Mouse (Mus musculus) lung, embryonic 14.5 days (tissue): ENCODE data around the gene Glycam1. TPM values are rescaled to one million over a fixed set of nuclear protein-coding genes. Genes with fewer than 3 reads are reported as not detected.
A peak's percentile ranks its signal among the peaks of the same experiment; 100 is the strongest.

Experiments
- ATAC-seq: fragments of 200-750 bp; cut with Nextera tagmentation; 2 replicates; pipeline ENCODE4 v1.8.0; 2017; ENCODE audit warnings: mild to moderate bottlenecking, moderate TSS enrichment, moderate library complexity; ENCODE audit not compliant: insufficient read depth
- DNase-seq: peaks from one replicate; pipeline ENCODE4 v3.0.0-alpha.2; 2015
- H3K27ac ChIP-seq: fragments of 300-500 bp; sonication (generic); 2 replicates; pipeline ENCODE4 v1.5.1; 2014; ENCODE audit warnings: low read depth, mild to moderate bottlenecking, moderate library complexity
- H3K27me3 ChIP-seq: fragments of 300-500 bp; sonication (generic); 2 replicates; pipeline ENCODE4 v1.6.1; 2014; ENCODE audit warnings: low read length, control low read depth; ENCODE audit not compliant: insufficient read depth
- H3K36me3 ChIP-seq: fragments of 300-500 bp; sonication (generic); 2 replicates; pipeline ENCODE4 v1.6.1; 2014; ENCODE audit warnings: control low read depth; ENCODE audit not compliant: insufficient read depth
- H3K4me1 ChIP-seq: fragments of 300-500 bp; sonication (generic); 2 replicates; pipeline ENCODE4 v1.6.1; 2014; ENCODE audit warnings: antibody characterized with exemption, control low read depth; ENCODE audit not compliant: insufficient read depth
- H3K4me2 ChIP-seq: fragments of 300-500 bp; sonication (generic); 2 replicates; pipeline ENCODE4 v1.6.1; 2014; ENCODE audit warnings: mild to moderate bottlenecking
- H3K4me3 ChIP-seq: fragments of 300-500 bp; sonication (generic); 2 replicates; pipeline ENCODE4 v1.5.1; 2014; ENCODE audit warnings: low read depth, low read length
- H3K9ac ChIP-seq: fragments of 300-500 bp; sonication (generic); 2 replicates; pipeline ENCODE4 v1.6.1; 2014
- H3K9me3 ChIP-seq: fragments of 300-500 bp; sonication (generic); 2 replicates; pipeline ENCODE4 v1.6.1; 2016; ENCODE audit warnings: low read depth, low read length, control low read depth
- CTCF ChIP-seq: IDR thresholded peaks from 2 replicates; pipeline ENCODE4 v1.5.1; 2016; ENCODE audit warnings: antibody characterized with exemption, low read depth
- WGBS: fragments of 180-500 bp; shearing (Covaris S2); extraction: QIAGEN DNeasy Blood & Tissue Kit; methylation state at CpG from one replicate; pipeline ENCODE4 v1.1.7; 2014; 5-methylcytosine and 5-hydroxymethylcytosine counted together
- polyA plus RNA-seq: library from polyadenylated mRNA; unstranded; fragments of >200 nt; fragmentation: Nextera tagmentation; extraction: Ambion mirVana; gene quantifications from 2 replicates; pipeline ENCODE4 v1.2.1, GENCODE M21; 2014

The Glycam1 gene
- polyA plus RNA-seq, 1 experiment from 2014 or later: not detected

DNA sequence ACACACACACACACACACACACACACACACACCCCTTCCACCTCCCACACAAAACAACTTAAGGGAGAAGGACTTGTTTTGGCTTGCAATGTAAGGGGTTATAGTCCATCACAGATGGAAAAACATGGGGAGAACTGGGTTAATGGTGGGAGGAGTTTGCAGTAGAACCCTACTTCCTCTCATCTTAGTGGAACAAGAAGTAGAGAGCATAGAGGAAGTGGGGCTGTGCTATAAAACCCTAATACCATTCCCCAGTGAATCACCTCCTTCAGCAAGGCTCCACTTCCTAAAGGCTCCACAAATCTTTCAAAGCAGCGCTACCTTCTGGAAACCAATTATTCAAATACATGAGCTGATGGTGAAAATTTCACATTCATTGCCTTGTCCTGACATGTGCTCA is 15.4 kb downstream of the Glycam1 start:
- no peak for TF ChIP-seq CTCF
- no peaks in the 10 kb centered on the region for H3K4me1 ChIP-seq
- H3K27me3 ChIP-seq: no peaks in the 10 kb centered on the region
- H3K36me3 ChIP-seq: no peaks in the 10 kb centered on the region
- no peaks in the 10 kb centered on the region for H3K9me3 ChIP-seq
- 91% methylated on average over 1 of the region's 1 CpGs for WGBS
- no peak for DNase-seq
- no peak overlapping the region for H3K4me2 ChIP-seq
- H3K4me3 ChIP-seq: no peak overlapping the region
- no peak overlapping the region for H3K27ac ChIP-seq
- H3K9ac ChIP-seq: no peak overlapping the region
- ATAC-seq: no peak

DNA sequence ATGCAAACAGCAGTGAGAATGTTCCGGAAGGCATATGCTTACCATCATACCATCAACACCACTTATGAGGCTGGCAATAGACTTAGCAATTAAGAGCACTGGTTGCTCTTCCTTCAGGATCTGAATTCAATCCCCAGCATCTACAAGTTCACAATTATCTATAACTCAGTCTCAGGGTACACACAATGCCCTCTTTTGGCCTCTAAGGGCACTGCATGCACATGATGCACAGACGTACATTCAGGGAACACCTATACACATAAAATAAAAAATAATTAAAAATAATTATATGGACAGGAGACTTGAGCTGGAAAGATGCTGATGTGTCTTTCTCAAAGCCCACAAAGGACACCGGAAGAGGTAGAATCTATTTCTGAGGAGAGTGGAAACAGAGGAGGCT is 16.9 kb downstream of the Glycam1 start:
- Histone ChIP-seq H3K27me3 (no peaks in the 10 kb centered on the region), H3K9ac (no peak overlapping the region)

DNA sequence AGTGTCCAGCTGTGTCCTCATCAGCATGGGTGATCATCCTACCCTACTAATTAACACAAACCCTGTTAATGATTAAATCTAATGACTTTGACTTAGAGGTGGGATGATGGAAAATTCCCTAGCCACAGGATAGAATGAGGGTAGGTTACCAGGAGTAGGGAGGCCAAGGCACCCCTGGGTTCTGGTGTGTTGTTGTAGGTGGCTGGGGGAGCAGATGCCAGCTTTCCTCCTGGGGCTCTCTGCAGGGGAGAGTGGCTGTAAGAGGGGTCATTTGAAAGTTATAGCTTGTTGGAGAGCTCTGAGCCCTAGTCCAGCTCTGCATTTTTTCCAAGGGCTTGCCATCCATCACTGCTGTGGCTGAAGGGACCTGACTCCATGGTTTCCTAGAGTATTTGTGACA is 22.4 kb downstream of the Glycam1 start:
- no peak for DNase-seq
- no peaks in the 10 kb centered on the region for H3K9me3 ChIP-seq
- no peak overlapping the region for H3K4me2 ChIP-seq
- H3K4me3 ChIP-seq: no peak overlapping the region
- no peak overlapping the region for H3K27ac ChIP-seq
- H3K4me1 ChIP-seq: no peaks in the 10 kb centered on the region
- no peak for ATAC-seq
- no peaks in the 10 kb centered on the region for H3K36me3 ChIP-seq
- TF ChIP-seq CTCF: no peak
- peaks cover under 1% of the 10 kb centered on the region; the same call in 1 of the 2 replicates for H3K27me3 ChIP-seq
- H3K9ac ChIP-seq: no peak overlapping the region

More for the DNA sequence above, 16.9 kb downstream of the Glycam1 start:
- H3K4me3 ChIP-seq: no peak overlapping the region
- no peak for DNase-seq
- TF ChIP-seq CTCF: peak; percentile 23; the same call in 1 of the 2 replicates
- H3K9me3 ChIP-seq: no peaks in the 10 kb centered on the region
- no peak overlapping the region for H3K4me2 ChIP-seq
- H3K36me3 ChIP-seq: no peaks in the 10 kb centered on the region
- H3K4me1 ChIP-seq: no peaks in the 10 kb centered on the region
- H3K27ac ChIP-seq: no peak overlapping the region
- 71% methylated on average over 3 of the region's 3 CpGs for WGBS
- ATAC-seq: no peak

DNA sequence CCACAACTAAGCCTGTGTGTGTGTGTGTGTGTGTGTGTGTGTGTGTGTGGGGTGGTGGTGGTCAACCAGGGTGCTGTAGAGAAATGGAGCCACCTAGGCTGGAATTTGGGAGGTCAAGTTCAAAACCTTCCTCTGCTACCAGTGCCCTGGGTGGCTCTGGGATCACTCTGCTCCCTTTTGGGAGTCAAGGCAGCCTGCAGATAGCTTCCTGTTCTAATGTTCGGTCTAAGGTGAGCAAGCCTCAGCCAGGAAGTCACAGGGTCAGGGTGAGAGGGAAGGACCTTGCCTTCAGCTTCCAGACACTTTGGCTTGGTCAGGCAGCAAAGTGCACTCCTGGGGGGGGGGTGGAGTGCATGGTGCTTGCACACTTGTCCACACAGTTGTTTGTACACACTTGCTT is 24.2 kb downstream of the Glycam1 start:
- WGBS: 64% methylated on average over 1 of the region's 1 CpGs
- TF ChIP-seq CTCF: no peak
- Histone ChIP-seq H3K4me2 (no peak overlapping the region), H3K27me3 (peaks cover 11% of the 10 kb centered on the region), H3K9ac (no peak overlapping the region), H3K4me3 (no peak overlapping the region), H3K4me1 (no peaks in the 10 kb centered on the region), H3K9me3 (no peaks in the 10 kb centered on the region), H3K36me3 (no peaks in the 10 kb centered on the region), H3K27ac (no peak overlapping the region)
- ATAC-seq: no peak
- DNase-seq: no peak

DNA sequence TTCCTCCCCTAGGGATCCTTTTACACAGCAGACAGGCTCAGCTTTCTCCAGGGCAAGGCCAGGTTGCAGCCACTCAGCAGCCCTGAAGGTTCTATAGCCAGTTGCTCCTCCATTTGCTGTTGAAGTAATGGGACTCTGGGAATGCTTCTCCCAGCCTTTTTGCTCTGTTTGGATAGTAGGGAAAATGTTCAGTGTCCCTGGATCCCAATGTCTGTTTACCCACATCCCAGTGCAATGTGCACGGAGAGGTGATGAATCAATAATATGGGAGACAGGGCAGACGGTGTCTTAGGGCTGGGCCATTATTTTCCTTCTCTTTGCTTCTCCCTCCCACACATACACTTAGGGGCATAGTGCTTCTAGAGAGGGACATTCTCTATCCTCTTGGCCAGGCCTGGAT is 25.6 kb downstream of the Glycam1 start:
- H3K4me1 ChIP-seq: no peaks in the 10 kb centered on the region
- H3K9ac ChIP-seq: no peak overlapping the region
- no peak overlapping the region for H3K4me3 ChIP-seq
- no peaks in the 10 kb centered on the region for H3K9me3 ChIP-seq
- TF ChIP-seq CTCF: no peak
- 47% methylated on average over 2 of the region's 2 CpGs for WGBS
- no peak overlapping the region for H3K4me2 ChIP-seq
- ATAC-seq: no peak
- H3K27ac ChIP-seq: no peak overlapping the region
- H3K36me3 ChIP-seq: no peaks in the 10 kb centered on the region
- H3K27me3 ChIP-seq: peaks cover 11% of the 10 kb centered on the region
- no peak for DNase-seq

DNA sequence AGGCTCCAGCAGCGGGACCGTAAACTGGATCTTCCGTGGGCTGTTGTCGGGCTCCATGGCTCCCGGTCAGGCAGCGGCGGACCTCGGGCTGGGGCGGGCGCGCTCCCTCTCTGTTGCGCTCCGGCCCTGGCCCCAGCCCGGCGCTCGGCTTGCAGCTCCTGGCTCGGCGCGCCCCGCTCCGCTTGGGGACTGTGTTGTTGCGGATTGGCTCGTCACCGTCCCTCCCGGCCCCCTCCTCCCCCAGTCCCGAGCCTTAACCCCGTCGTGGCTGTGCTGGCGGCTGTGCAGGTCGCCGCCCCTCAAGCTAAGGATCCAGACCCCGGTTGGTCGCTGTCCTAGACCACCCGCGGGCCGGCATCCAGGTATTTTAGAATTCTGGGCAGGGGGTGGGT is 27.1 kb downstream of the Glycam1 start, which contains the start of gene Ppp1r1a:
Gene Ppp1r1a, minus strand, starts transcription at position 182 of the 392 bp plus-strand sequence.
- TF ChIP-seq CTCF: no peak
- H3K27ac ChIP-seq: no peak within 1 kb of the TSS; the same call in 1 of the 2 replicates
- H3K9me3 ChIP-seq: no peaks in the 10 kb centered on the region
- no peaks in the 10 kb centered on the region for H3K4me1 ChIP-seq
- WGBS: under 1% methylated on average over 36 of the region's 36 CpGs
- ATAC-seq: peak; percentile 93
- no peaks in the 10 kb centered on the region for H3K36me3 ChIP-seq
- peak within 1 kb of the TSS; percentile 60 for H3K4me3 ChIP-seq
- DNase-seq: peak; percentile 76
- peak within 1 kb of the TSS; percentile 96 for H3K4me2 ChIP-seq
- H3K9ac ChIP-seq: peak within 1 kb of the TSS; percentile 60
- H3K27me3 ChIP-seq: peaks cover 11% of the 10 kb centered on the region

DNA sequence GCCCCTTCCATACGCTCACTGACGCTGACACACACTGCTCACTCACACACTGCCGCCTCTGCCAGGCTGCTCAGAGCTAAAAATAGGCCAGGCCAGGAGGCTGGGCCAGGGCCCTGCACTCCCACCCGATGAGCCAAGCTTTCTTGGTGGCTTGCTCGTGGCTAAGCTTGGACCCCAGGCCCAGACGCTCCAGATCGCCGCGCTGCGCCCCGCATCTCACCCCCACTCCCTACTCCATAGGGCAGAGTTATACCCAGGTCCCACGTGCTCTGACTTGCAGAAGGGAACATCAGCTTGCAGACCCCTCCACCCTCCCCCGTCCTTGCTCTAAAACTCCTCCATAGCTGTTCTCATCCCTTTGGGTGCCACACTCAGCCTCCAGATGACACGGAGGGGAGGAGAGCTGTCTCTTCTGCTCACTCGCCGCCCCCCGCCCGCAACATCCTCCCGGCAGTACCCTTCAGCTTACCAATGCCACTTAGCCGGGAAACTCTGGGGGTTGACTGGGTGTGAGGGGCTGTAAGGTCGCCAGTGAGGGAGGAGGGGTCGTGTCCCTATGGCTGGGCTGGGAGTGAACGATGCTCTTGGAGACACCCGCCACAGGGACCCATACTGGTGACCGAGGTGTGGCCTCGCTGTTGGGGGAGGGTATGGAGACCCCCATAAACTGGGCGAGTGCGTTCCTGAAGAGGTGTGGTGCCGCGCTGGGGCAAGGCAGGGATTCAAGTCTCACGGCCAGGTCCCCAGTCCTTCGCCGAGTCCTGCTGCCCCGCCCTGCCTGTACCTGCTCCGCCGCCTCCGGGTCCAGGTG is 27.7 kb downstream of the Glycam1 start:
- DNase-seq (peak; percentile 37), ATAC-seq (peak; percentile 48)
- Histone ChIP-seq H3K27me3 (peaks cover 11% of the 10 kb centered on the region), H3K9me3 (no peaks in the 10 kb centered on the region), H3K4me1 (no peaks in the 10 kb centered on the region), H3K9ac (peak overlapping the region; percentile 60), H3K27ac (no peak overlapping the region; the same call in 1 of the 2 replicates), H3K4me3 (peak overlapping the region; percentile 60), H3K36me3 (no peaks in the 10 kb centered on the region), H3K4me2 (peak overlapping the region; percentile 96)
- WGBS: under 1% methylated on average over 37 of the region's 37 CpGs
- TF ChIP-seq CTCF: no peak
